Mouse (Mus musculus): ENCODE data around the gene Hnrnpc.
"Not testable (repeated sequence)": the region's sequence is repeated elsewhere in the genome, so short reads cannot be mapped to it uniquely, and the experiment has no call there.

DNA sequence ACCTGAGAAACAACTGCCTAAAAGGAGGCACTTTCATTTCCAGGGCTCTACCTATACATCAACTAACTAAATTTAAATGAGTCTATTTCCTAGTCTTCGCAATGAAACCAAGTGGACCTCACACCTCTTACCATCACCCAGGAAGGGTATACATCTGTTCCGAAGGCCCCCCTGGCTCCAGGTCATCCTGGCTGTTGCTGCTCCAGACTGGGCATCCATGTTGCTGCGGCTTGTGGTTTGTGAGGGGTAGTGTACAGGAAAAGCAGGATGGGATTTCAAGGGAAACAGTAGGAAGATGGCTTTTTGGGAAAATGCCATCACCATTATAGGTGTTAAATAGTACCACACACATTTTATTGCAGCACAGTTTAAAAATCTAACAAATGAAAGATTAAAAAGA is 6.6 kb downstream of the Hnrnpc start:
- not testable (repeated sequence) for TF ChIP-seq CTCF (conservative IDR thresholded peaks at IDR 0.05 in 1 of 2, IDR thresholded peaks at IDR 0.05 in 1 of 2; ENCODE audit: low read depth in 2 of 2, low read length in 2 of 2); E2F4 (IDR thresholded peaks at IDR 0.05; ENCODE audit: insufficient replicate concordance, low read depth, low read length); ZC3H11A (IDR thresholded peaks at IDR 0.05; ENCODE audit: low read depth, low read length); MAX (IDR thresholded peaks at IDR 0.05; ENCODE audit: low read length); MYC (IDR thresholded peaks at IDR 0.05; ENCODE audit: low read depth, low read length); CHD1 (IDR thresholded peaks at IDR 0.05; ENCODE audit: low read depth, low read length); IRF4 (IDR thresholded peaks at IDR 0.05; ENCODE audit: low read depth, low read length); MAFK (IDR thresholded peaks at IDR 0.05; ENCODE audit: insufficient replicate concordance, low read length); EP300 (IDR thresholded peaks at IDR 0.05; ENCODE audit: low read length); POLR2A (IDR thresholded peaks at IDR 0.05; ENCODE audit: low read depth, low read length); TCF12 (IDR thresholded peaks at IDR 0.05; ENCODE audit: low read depth, low read length); HCFC1 (IDR thresholded peaks at IDR 0.05; ENCODE audit: low read depth, low read length)

Data from CH12.LX (cell line).